Mouse (Mus musculus) 416B (cell line): ENCODE measurements at regions not wholly inside any gene's neighbourhood (a gene's known extent, or its start where the extent isn't known, plus 50 kb on each side); places are given as distances from the start of the nearest gene placed in this dataset.
A peak's percentile ranks its signal among the peaks of the same experiment; 100 is the strongest.
"Not testable (repeated sequence)": the region's sequence is repeated elsewhere in the genome, so short reads cannot be mapped to it uniquely, and the experiment has no call there.

Source experiments
- DNase-seq: peaks from one replicate; pipeline ENCODE4 v3.0.0; 2011; ENCODE audit warnings: low read depth

- no peak for DNase-seq
These were observed 345.9 kb upstream of the Atp10a start for GRCm38 (mm10) chr7:58310096-58310495.

DNA sequence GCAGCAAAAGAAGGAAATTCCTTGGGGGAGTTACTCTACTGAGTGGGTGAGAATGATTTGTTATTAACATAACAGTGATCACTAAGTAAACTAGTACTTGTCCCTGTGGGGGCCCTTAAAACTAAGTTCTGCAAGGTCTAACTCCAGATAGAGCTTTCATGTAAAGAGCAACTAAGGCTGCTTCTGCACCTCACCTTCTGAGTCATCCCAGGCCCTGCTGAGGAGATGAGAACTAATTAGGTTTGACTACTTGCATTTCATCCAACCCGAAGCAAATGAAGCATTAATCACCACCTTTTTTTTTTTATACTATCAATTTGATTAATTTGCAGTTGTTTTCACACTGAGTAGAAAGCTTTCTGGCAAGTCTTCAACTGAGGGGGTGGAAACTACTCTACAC lies 333.6 kb upstream of the Atp10a start:
- DNase-seq: no peak

DNA sequence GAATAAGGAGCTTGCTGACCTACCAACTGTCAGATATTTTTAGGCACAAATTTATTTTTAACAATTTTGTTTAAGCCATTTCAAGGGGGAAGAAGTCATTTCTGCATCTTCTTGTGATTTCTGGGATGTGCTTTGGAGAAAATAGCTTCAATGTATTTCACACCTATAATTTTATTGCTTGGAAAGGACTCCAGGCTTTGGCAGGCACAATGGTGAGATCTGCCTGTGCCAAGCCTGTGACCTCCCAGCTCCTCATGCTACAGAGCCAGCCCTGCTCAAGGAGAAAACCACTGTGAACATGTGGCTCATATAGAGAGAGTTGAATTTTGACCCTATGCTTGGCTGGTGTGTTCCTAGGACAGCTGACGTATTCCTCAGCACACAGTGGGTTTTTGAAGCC lies 288.6 kb upstream of the Atp10a start:
- DNase-seq: no peak

DNA sequence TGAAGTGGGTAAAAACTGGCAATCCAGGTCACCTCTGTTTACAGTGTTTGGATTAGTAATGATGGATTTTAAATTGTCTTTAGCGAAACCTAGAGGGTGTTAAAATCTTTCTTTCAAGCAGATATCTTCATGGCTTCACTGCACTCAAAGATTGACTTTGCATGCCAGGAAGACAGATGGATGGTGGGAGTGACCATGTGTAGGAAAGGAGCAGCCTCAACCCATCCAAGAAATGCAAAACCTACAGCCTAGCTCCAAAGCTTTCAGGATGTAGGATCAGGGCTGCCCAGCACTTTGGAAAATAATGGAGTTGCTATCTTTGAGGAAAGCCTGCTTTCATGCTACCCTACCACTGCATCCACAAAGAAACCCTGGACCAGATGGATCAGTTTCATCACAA lies 272.6 kb upstream of the Atp10a start:
- DNase-seq: no peak

- DNase-seq: no peak
These were observed 267.6 kb upstream of the Atp10a start for GRCm38 (mm10) chr7:58388326-58388725.

GRCm38 (mm10) chr7:58392391-58393115 lies 263.4 kb upstream of the Atp10a start:
- no peak for DNase-seq

- DNase-seq: no peak
These were observed 258.0 kb upstream of the Atp10a start for GRCm38 (mm10) chr7:58397992-58398391.

DNA sequence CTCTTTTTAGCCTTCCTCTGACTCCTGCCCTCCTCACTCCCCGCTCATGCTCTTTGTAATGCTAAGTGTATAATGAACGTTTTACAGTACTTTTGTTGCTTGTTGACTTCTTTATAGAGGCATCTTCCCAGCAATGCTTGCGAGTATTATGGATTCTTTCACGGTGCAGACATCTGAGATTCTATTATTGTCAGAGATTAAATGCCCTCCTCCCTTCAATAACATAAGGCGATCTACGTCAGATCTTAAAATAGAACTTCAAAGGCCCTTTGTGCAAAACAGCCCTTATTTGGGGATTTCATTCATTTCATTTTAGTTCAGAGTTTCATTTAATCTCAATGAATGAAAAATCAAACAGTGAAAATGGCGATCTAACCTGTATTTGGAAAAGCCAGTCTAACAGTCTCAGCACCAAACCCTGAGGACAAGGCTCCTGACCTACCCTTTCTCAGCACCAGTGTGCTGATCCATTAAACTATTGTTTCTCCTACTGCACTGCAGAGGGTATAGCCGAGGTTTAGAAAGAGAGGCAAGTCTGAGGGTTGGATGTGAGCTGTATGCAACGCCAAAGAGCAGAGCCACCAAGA lies 257.3 kb upstream of the Atp10a start:
- DNase-seq: no peak

DNA sequence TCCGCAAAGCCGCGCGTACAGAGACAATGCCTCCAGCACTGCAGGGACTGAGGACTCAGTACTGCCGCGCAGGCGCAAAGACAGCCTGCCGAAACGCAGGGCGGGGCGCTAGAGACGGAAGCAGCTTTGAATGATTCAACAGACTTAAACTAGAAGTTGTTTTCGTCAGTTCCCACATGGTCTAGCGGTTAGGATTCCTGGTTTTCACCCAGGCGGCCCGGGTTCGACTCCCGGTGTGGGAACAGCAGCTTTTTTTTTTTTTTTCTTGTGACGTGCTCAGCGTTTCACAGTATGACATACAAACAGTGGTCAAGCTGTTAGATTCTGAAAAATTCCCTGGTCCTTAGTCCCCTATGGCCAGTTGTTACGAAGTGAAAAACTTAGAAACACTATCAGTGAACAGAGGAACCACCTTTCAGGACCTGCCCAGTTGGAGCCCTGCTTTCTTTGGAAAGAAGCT lies 256.8 kb upstream of the Atp10a start:
- peak; percentile 95 for DNase-seq

- no peak for DNase-seq
These were observed 256.3 kb upstream of the Atp10a start for GRCm38 (mm10) chr7:58399651-58400050.

GRCm38 (mm10) chr7:58400594-58400993 lies 255.4 kb upstream of the Atp10a start:
- peak; percentile 8 for DNase-seq

DNA sequence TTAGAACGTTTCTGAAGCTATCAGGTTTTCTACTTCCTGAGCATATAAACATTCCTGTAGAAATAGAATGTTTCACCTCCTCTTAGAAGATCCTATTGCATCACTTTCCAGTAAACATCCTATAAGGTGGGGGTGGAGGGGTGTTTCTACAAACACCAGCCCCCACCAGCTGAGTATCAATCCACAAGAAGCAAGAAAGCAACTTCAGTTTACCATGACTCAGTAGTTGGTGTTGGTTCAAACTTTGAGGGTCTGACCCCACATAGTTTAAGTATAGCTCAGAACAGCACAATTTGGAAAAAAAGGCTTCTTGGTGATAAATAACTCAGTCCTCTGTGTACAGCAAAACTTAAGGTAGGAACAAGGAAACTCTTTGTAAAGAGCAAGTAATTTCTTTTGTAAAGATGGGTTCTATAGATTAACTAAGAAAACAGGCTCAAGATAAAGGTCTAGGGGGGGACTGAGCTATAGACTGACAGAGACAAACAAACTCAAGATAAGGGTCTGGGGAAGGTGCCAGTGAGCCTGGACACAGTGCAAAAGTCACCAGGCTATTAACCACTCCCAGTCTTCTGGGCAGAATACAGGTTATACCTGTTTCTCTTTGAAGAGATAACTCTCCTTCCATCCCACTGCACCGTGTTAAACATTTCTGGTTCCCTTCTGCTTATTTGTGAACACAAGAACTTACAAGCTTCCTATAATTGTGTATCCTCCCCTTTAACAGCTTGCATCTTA lies 218.9 kb upstream of the Atp10a start:
- no peak for DNase-seq

DNA sequence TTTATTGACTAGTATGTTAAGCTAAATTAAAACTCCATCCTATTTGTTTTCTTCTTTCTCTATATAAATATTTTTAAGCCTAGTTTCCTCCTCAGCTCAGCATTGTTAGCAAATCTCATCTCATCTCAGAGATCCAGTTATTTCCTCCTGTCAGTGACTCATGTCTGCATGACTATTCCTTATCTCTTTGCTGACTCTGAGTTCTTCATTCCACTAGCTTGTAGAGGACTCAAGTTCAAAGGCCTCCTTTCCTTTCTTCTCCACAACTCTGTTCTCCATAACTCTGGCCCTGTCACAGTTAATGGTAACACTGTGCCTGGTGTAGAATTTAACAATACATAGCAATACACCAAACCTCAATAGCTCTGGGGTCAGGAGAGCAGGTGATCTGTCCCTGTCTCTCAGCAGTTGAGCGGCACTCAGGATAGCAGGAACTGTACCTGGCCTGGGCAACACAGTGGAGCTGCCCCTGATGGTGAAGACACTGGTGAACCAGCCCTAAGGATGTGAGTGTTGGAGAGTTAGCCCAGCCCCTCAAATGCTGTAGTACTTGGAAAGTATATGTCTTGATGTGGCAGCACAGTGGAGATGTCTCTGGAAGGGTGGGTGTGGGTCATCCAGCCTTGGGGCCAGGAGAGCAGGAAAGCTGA lies 213.3 kb upstream of the Atp10a start:
- peak; percentile 2 for DNase-seq

GRCm38 (mm10) chr7:58443297-58443696 lies 212.7 kb upstream of the Atp10a start:
- DNase-seq: peak; percentile 29

GRCm38 (mm10) chr7:58445781-58446180 lies 210.2 kb upstream of the Atp10a start:
- DNase-seq: no peak

DNA sequence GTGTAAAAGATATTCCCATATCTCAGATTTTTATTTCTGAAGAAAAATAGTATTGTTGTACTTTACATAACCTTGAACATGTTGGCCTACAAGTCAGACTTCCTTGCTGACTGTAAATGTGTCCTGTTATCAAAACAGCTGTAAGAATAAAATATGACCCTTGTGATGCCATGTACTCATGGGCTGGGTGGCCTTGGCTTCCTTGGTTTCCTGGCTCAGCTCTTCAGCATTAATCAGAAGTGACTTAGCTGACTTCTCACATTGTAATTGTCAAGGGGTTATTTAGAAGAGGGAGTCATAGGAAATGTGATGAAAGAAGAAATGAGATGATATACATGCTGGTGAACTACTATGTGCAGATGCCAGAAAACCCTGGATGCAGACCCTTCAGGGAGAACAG lies 209.7 kb upstream of the Atp10a start:
- DNase-seq: no peak

GRCm38 (mm10) chr7:58448727-58449126 lies 207.2 kb upstream of the Atp10a start:
- DNase-seq: peak; percentile 5

DNA sequence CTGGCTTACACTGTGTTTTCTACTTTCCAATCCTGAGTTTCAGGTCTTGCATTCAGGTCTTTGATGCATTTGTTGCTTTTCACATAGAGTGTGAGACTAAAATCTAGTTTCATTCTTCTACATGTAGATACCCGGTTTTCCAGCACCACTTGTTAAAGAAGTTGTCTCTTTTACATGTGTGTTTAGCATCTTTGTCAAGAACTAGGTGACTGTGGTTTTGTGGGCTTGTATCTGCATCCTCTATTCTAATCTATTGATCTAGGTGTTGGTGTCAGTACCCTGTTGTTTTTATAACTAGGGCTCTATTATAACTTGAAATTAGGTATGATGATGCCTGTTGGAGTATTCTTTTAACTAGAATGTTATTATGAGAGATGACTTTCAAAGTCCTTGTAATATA lies 204.0 kb upstream of the Atp10a start:
- DNase-seq: no peak

DNA sequence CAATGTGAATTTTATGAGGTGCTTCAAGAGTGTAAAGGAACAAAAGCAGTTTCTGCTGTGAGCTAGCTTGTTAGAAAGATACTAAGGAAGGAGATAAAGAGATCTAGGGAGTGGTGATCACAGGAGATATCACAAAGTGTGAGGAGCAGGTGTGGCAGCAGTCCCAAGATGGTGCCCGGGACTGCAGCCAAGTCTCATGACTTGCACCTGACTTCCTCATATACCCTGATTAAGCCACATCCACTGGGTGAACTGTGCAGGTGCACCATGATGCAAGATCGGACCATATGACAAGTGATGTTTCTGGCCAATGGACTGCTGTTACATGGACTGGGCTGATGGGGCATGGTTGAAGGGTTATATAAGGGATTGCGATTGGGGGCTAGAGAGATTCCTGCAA lies 197.8 kb upstream of the Atp10a start:
- not testable (repeated sequence) for DNase-seq

GRCm38 (mm10) chr7:58460939-58461338 lies 195.0 kb upstream of the Atp10a start:
- DNase-seq: no peak

DNA sequence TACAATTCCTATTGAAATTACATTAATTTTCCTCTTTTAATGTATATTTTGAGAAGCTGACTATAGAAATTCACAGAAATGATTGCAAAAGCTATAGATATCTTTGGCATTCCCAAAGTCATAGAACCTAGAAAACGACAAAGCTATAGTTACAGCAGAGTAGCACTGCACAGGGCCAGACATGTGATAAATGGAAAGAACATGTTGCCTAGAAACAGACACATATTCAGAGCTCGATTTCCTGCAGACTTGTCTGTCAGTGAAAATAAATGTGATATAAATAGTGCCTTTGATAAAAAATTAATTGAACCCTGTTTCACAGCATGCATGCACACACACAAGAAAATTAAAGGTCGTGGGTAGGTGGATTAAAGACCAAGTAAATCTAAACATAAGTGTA lies 182.8 kb upstream of the Atp10a start:
- no peak for DNase-seq

GRCm38 (mm10) chr7:58475139-58475538 lies 180.8 kb upstream of the Atp10a start:
- DNase-seq: peak; percentile 50

DNA sequence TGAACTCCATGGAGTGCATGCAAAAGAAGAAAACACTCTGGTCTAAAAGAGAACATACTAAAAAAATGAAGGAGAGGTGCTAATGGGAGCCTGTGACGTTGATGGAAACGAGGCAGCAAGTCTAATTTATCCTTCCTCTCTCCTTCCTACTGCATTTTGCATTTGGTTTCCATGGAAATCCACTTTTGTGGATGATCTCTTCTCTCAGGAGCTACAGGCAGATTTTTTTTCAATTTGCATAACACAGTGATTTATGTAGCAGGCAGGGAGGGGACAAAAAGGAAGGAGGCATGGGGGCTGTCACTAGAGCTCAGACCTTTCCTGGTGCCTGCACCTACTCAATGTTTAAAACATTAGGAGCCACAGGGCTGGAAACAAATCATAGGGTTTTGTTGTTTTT lies 167.7 kb upstream of the Atp10a start:
- DNase-seq: no peak
